Mouse (Mus musculus) embryonic facial prominence, embryonic 11.5 days (tissue): Measurements from ENCODE around the gene Snrpn. TPM values are rescaled to one million over a fixed set of nuclear protein-coding genes. Genes with fewer than 3 reads are reported as not detected.

Source experiments
- ATAC-seq: fragments of 200-750 bp; cut with Nextera tagmentation; replicated peaks from 2 replicates; pipeline ENCODE4 v1.8.0; 2017; ENCODE audit warnings: low read depth; ENCODE audit not compliant: insufficient number of reproducible peaks, low FRiP score, low TSS enrichment
- DNase-seq: peaks from one replicate; pipeline ENCODE4 v3.0.0-alpha.2; 2015; ENCODE audit warnings: low spot score
- H3K27ac ChIP-seq: fragments of 300-500 bp; sonication (generic); replicated peaks from 2 replicates; pipeline ENCODE4 v1.5.1; 2014; ENCODE audit warnings: mild to moderate bottlenecking, low read depth, low read length, control low read depth
- H3K27me3 ChIP-seq: fragments of 300-500 bp; sonication (generic); 2 replicates; pipeline ENCODE4 v1.6.1; 2014; ENCODE audit warnings: mild to moderate bottlenecking, low read length, moderate library complexity, mixed read lengths; ENCODE audit not compliant: control insufficient read depth, insufficient read depth
- H3K36me3 ChIP-seq: fragments of 300-500 bp; sonication (generic); replicated peaks from 2 replicates; pipeline ENCODE4 v1.6.1; 2014; ENCODE audit warnings: low read depth, mild to moderate bottlenecking, low read length, moderate library complexity, mixed read lengths; ENCODE audit not compliant: control insufficient read depth, insufficient read depth
- H3K4me1 ChIP-seq: fragments of 300-500 bp; sonication (generic); 2 replicates; pipeline ENCODE4 v1.6.1; 2014; ENCODE audit warnings: low read length, mixed read lengths; ENCODE audit not compliant: control insufficient read depth, insufficient read depth
- H3K4me2 ChIP-seq: fragments of 300-500 bp; sonication (generic); 2 replicates; pipeline ENCODE4 v1.6.1; 2014; ENCODE audit warnings: low read depth, mild to moderate bottlenecking, control low read depth, low read length, moderate library complexity
- H3K4me3 ChIP-seq: fragments of 300-500 bp; sonication (generic); 2 replicates; pipeline ENCODE4 v1.5.1; 2014; ENCODE audit warnings: low read depth, low read length, control low read depth
- H3K9ac ChIP-seq: fragments of 300-500 bp; sonication (generic); replicated peaks from 2 replicates; pipeline ENCODE4 v1.6.1; 2014; ENCODE audit warnings: mild to moderate bottlenecking, control low read depth, low read length
- H3K9me3 ChIP-seq: fragments of 300-500 bp; sonication (generic); replicated peaks from 2 replicates; pipeline ENCODE4 v1.6.1; 2016; ENCODE audit warnings: mild to moderate bottlenecking, low read length, inconsistent platforms, mixed read lengths; ENCODE audit not compliant: control insufficient read depth
- WGBS: fragments of 180-500 bp; shearing (Covaris S2); extraction: QIAGEN DNeasy Blood & Tissue Kit; methylation state at CpG from one replicate; pipeline ENCODE4 v1.1.7; 2014; 5-methylcytosine and 5-hydroxymethylcytosine counted together
- polyA plus RNA-seq: library from polyadenylated mRNA; unstranded; fragments of >200 nt; fragmentation: Nextera tagmentation; extraction: Ambion mirVana; gene quantifications from 2 replicates; pipeline ENCODE4 v1.2.1, GENCODE M21; 2014

Snrpn gene
- polyA plus RNA-seq, 1 experiment from 2014 or later, result 92.8 TPM

- no peaks in the 10 kb centered on the region for H3K9me3 ChIP-seq
- WGBS, result 80% methylated on average over 6 of the region's 6 CpGs
- no peaks in the 10 kb centered on the region for H3K36me3 ChIP-seq
- no peak overlapping the region for H3K9ac ChIP-seq
- H3K4me1 ChIP-seq, result no peaks in the 10 kb centered on the region
- H3K27me3 ChIP-seq, result no peaks in the 10 kb centered on the region
- no peak overlapping the region for H3K4me3 ChIP-seq
- no peak for DNase-seq
- H3K4me2 ChIP-seq, result no peak overlapping the region
- ATAC-seq, result no peak
- H3K27ac ChIP-seq, result no peak overlapping the region
Measured at GRCm38 (mm10) chr7:60047481-60048201, 92.4 kb downstream of the Snrpn start.

GRCm38 (mm10) chr7:60013186-60013585, 126.8 kb downstream of the Snrpn start:
- H3K4me2 ChIP-seq, result no peak overlapping the region
- H3K4me3 ChIP-seq, result no peak overlapping the region
- H3K4me1 ChIP-seq, result no peaks in the 10 kb centered on the region
- DNase-seq, result no peak
- no peak overlapping the region for H3K27ac ChIP-seq
- no peaks in the 10 kb centered on the region for H3K27me3 ChIP-seq
- H3K9me3 ChIP-seq, result no peaks in the 10 kb centered on the region
- H3K9ac ChIP-seq, result no peak overlapping the region
- H3K36me3 ChIP-seq, result no peaks in the 10 kb centered on the region
- WGBS, result 72% methylated on average over 3 of the region's 3 CpGs
- ATAC-seq, result no peak

GRCm38 (mm10) chr7:60007727-60008360, 132.2 kb downstream of the Snrpn start:
- no peak for ATAC-seq
- no peak overlapping the region for H3K27ac ChIP-seq
- 41% methylated on average over 3 of the region's 3 CpGs for WGBS

GRCm38 (mm10) chr7:60006262-60006661, 133.8 kb downstream of the Snrpn start:
- H3K9me3 ChIP-seq, result peaks cover 11% of the 10 kb centered on the region
- no peaks in the 10 kb centered on the region for H3K27me3 ChIP-seq
- H3K4me1 ChIP-seq, result no peaks in the 10 kb centered on the region
- H3K4me2 ChIP-seq, result no peak overlapping the region
- DNase-seq (no peak), ATAC-seq (no peak)
- no peak overlapping the region for H3K27ac ChIP-seq
- H3K9ac ChIP-seq, result no peak overlapping the region
- WGBS, result 49% methylated on average over 2 of the region's 2 CpGs
- no peak overlapping the region for H3K4me3 ChIP-seq
- H3K36me3 ChIP-seq, result no peaks in the 10 kb centered on the region

More at GRCm38 (mm10) chr7:60007727-60008360, 132.2 kb downstream of the Snrpn start:
- peaks cover 11% of the 10 kb centered on the region for H3K9me3 ChIP-seq
- H3K4me2 ChIP-seq, result no peak overlapping the region
- H3K4me3 ChIP-seq, result no peak overlapping the region
- H3K9ac ChIP-seq, result no peak overlapping the region
- H3K4me1 ChIP-seq, result no peaks in the 10 kb centered on the region
- no peaks in the 10 kb centered on the region for H3K36me3 ChIP-seq
- no peaks in the 10 kb centered on the region for H3K27me3 ChIP-seq
- DNase-seq, result peak; percentile 25

GRCm38 (mm10) chr7:60004606-60005330, 135.3 kb downstream of the Snrpn start, which contains the start of the genes Snurf and Gm38393:
Gene Snurf (minus strand): TSS chr7:60005049.
Gene Gm38393 (minus strand): TSS chr7:60005064.
- Histone ChIP-seq H3K4me2 (peak within 1 kb of the TSS; percentile 43), H3K9ac (peak within 1 kb of the TSS; percentile 52), H3K4me3 (peak within 1 kb of the TSS; percentile 55), H3K27me3 (no peaks in the 10 kb centered on the region), H3K9me3 (peaks cover 11% of the 10 kb centered on the region), H3K27ac (0 out of 2 replicates have a peak within 1 kb of the TSS, but pooled peaks have one; percentile 52), H3K4me1 (no peaks in the 10 kb centered on the region), H3K36me3 (no peaks in the 10 kb centered on the region)
- ATAC-seq, result peak; percentile 53
- WGBS, result 47% methylated on average over 30 of the region's 30 CpGs
- peak; percentile 72 for DNase-seq

- Histone ChIP-seq H3K27ac (0 out of 2 replicates have a peak overlapping the region, but pooled peaks have one; percentile 52), H3K27me3 (no peaks in the 10 kb centered on the region), H3K4me1 (no peaks in the 10 kb centered on the region), H3K9me3 (peaks cover 11% of the 10 kb centered on the region), H3K4me3 (peak overlapping the region; percentile 55), H3K9ac (peak overlapping the region; percentile 52), H3K36me3 (no peaks in the 10 kb centered on the region), H3K4me2 (peak overlapping the region; percentile 43)
- ATAC-seq, result peak; percentile 89
- peak; percentile 64 for DNase-seq
- 47% methylated on average over 22 of the region's 22 CpGs for WGBS
Measured at GRCm38 (mm10) chr7:60003921-60004605, 136.0 kb downstream of the Snrpn start.

DNA sequence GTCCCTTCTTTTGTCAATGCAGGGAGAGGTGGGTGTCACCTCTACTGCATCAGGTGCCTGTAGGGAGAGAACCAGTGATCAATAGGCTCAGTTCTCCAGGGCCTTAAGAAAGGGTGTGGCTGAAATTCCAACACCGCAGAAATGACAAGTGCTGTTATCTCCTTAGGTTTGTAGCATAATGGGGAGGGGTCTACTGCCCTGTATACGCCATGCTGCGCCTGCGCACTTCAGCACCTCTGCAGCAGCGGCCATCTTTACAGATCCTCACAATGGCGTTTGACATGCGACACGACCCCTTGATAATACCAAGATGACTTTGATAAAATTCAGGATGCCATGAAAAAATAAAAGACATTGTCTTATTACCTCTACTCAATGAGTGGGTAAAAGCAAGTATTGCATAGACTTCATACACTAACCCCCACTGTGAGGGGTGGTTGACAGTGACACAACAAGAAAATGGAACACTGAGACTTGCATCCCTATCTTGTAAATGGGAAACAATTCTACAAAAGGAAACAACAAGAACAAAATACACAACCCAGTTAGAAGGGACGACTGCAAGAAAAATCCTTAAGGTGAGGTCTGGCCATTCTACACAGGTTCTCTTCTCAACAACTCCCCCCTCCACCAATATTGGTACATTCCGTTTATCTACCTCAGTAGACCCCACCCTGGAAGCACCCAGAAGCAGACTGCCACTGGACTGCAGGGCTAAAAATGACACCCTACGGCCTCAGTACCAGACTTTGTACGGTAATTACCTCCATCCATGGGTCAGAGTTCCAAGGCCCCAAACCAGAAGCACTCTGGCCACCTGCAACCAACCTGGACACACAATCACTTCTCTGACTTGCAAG, 136.8 kb downstream of the Snrpn start:
- Histone ChIP-seq H3K4me1 (no peaks in the 10 kb centered on the region), H3K36me3 (no peaks in the 10 kb centered on the region), H3K4me3 (peak overlapping the region; percentile 55), H3K9ac (no peak overlapping the region), H3K27me3 (no peaks in the 10 kb centered on the region), H3K9me3 (peaks cover 11% of the 10 kb centered on the region), H3K4me2 (peak overlapping the region; percentile 43), H3K27ac (0 out of 2 replicates have a peak overlapping the region, but pooled peaks have one; percentile 52)
- DNase-seq (peak; percentile 36), ATAC-seq (0 out of 2 replicates have a peak, but pooled peaks have one; percentile 30)
- WGBS, result 47% methylated on average over 12 of the region's 12 CpGs
